Mouse (Mus musculus): Measurements from ENCODE around the gene B3gnt9.

DNA sequence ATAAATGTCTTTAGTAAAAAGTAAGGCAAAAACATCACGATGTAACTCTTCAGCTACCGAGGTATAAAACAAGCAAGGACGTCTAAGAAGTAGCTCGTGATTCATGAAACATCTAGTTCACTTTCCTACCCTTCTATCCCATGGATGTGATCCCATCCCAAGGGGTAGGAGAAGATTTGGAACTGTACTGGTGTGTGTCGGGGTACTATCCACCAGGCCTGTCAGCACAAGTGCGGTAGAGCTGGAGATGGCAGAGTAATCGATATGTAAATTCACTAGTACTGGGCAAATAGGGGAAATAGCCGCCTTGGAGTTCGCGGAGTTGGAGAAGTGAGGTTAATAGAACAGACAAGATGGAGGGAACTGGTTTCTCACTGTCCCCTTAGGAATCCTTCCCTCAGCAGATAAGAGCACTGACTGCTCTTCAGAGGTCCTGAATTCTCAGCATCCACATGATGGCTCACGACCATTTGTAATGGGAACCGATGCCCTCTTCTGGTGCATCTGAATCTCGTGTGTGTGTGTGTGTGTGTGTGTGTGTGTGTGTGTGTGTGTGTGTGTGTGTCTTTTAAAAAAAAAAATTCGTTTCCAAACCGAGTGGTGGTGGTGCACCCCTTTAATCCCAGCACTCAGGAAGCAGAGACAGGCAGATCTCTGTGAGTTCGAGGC lies 8.4 kb upstream of the B3gnt9 start:
- TF ChIP-seq POLR2AphosphoS2 (IDR thresholded peaks at IDR 0.05; ENCODE audit: insufficient read length, low read depth) (no peak), MAX (IDR thresholded peaks at IDR 0.05; ENCODE audit: low read depth) (no peak), USF1 (IDR thresholded peaks at IDR 0.05; ENCODE audit: low read depth) (no peak), POLR2A (IDR thresholded peaks at IDR 0.05; ENCODE audit: insufficient read length, low read depth) (no peak), CEBPB (IDR thresholded peaks at IDR 0.05; ENCODE audit: insufficient read depth, poor library complexity, severe bottlenecking) (no peak), E2F4 (IDR thresholded peaks at IDR 0.05; ENCODE audit: insufficient read depth) (no peak), TCF12 (IDR thresholded peaks at IDR 0.05; ENCODE audit: insufficient read depth, poor library complexity, severe bottlenecking) (no peak), REST (IDR thresholded peaks at IDR 0.05; ENCODE audit: insufficient read depth, insufficient read length) (no peak)

Measured in myocyte (in vitro differentiated cells).